Mouse (Mus musculus) cerebellum, postnatal 25 days (tissue): ENCODE results near the gene Sdc4.

ENCODE experiments used
- DNase-seq, 2 experiments: peaks; one replicate each; pipeline ENCODE4 v3.0.0; 2021; ENCODE audit warnings: mixed read lengths in 2 of 2

The Sdc4 gene

DNA sequence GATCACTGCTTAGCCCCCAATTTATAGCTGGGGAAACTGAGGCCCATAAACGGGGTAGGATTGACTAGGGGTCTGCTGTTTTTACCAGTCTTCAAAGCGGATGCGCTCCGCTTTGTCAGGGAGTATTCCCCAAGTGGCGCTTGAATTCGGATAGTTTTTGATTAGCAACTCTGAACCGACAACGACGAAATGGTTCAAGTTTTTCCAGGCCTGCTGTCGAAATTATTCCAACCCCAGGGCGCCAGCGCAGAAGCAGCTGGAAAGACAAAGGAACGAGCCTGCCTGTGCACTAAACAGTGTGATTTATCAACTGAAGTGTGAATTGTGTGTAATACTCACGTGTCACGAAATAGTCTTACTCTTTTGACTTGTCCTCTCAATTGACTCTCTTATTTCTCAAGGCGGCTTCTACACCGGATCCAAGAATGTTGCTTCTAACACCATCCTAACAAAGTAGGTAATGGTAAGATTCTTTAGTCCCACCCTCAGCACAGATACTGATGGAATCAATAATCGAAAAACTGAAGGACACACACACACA is at the start of gene Sdc4:
Gene Sdc4, minus strand, starts transcription at position 428 of the 541 bp plus-strand sequence.
- DNase-seq: no peak

- DNase-seq: peak; percentile 78 to 88
Measured at GRCm38 (mm10) chr2:164487812-164488211, 44.1 kb upstream of the Sdc4 start.

- DNase-seq: no peak
Measured at GRCm38 (mm10) chr2:164487115-164487527, 43.4 kb upstream of the Sdc4 start.

- peak; percentile 84 to 89 for DNase-seq
Measured at GRCm38 (mm10) chr2:164486258-164487114, 42.8 kb upstream of the Sdc4 start.

DNA sequence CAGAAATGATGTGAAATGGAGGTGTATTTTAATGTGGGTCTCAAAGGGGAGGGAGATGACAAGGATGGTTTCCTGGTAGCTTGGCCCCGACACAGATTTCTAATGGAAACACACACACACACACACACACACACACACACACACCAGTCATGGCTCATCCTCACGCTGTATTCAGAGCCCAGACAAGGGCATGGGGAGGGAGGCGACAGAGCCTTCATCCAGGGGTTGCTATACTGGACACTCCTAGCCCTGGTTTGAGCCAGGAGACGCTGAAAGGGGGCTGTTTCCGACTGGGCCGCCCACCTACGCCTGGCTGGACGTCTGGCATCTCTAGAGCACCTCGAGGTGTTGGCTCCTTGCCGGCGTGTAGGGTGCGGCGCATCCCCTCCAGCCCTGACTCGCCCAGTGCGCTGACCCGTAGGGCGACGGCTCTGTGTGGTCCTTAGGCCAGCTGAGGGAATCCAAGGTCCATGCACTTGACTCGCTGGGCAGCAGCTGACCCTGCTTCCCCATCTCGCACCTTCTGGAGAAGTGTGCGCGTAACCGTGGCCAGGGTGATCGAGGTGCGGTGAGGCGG is 42.1 kb upstream of the Sdc4 start, which contains the start of gene Dbndd2:
Gene Dbndd2, plus strand, starts transcription at position 426 of the 577 bp plus-strand sequence.
- no peak for DNase-seq

DNA sequence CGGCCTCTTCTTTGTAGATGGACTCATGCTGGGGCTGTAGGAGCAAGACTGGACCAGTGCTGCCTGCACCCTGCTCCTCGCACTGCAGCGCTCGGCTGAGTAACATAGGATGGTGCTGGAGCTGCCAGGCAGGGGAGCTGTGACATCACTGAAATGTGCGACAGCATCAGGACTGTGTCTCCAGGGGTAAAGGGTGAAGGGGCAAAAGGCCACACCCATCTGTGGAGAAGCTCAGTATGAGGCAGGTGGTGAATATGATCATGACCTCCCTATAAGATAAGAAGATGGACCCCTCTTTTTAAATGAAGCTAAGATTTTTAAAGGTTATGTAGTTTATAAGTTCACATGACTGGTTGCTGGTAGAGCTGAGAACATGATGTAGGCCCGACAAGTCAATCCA is 29.9 kb upstream of the Sdc4 start, which contains the start of gene Trp53tg5:
Gene Trp53tg5, minus strand, starts transcription at position 101 of the 400 bp plus-strand sequence.
- no peak for DNase-seq

- DNase-seq: peak; percentile 48 to 74
Measured at GRCm38 (mm10) chr2:164470254-164470653, 26.6 kb upstream of the Sdc4 start.

DNA sequence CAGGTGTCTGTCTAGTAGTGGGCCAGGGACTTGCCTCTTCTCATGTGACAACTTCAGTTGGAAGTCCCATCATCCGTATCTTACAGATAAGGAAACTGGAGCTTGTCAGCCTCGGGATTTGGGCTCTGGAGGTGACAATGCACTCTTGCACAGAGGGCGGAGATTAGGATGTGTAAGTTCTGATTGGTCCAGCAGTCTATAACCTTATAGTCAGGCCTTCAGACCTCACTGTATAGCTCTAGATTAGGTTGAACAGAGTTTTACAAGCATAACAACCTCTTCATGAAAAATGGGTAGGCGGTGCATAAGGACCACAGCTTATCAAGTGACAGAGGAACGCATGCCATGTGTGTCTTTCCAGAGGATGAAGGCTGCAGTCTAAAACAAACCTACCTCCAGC is 23.1 kb upstream of the Sdc4 start:
- DNase-seq: no peak

DNA sequence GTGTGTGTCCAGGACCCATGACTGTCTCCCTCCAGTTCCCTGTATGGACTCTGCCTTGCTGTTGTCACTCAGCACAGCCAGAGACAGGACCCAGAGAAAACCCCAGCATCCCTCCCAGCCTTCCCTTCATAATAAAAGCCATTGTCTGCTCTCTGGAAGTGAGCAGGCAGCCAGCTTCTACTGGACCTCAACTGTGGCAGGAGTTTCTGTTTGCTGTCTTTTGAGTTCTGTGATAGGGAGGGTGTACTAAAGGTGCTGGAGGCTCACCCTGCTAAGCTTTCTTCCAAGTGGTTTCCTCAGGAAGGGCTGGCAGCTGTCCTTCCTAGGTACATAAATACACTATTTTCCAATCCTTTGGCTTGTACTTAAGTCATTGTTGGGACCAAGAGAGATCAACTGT is 21.5 kb upstream of the Sdc4 start:
- DNase-seq: no peak

- peak; percentile 96 for DNase-seq
Measured at GRCm38 (mm10) chr2:164460745-164461551, 17.3 kb upstream of the Sdc4 start, which contains the start of gene Gm20458. Gene Gm20458 (plus strand): TSS chr2:164460967.

DNA sequence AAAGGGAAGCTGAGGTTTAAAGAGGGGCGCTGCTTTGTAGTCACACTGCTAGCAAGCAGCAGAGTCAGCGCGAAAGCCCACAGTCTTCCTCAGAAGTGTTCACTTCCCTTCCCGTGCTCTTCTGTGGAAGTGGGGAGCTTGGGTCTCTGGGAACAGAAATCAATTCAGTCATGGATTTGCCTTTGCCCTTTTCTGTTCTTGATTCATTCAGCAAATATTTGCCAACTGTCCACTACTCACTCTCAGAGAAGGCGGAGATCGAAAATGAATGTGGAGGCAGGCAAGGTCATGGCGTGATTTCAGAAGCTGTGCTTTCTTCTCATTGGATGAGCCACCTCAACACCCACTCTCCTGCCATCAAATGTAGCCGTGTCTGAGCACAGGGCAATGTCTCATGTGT is 14.8 kb upstream of the Sdc4 start:
- no peak for DNase-seq

- no peak for DNase-seq
Measured at GRCm38 (mm10) chr2:164457942-164458341, 14.3 kb upstream of the Sdc4 start.

DNA sequence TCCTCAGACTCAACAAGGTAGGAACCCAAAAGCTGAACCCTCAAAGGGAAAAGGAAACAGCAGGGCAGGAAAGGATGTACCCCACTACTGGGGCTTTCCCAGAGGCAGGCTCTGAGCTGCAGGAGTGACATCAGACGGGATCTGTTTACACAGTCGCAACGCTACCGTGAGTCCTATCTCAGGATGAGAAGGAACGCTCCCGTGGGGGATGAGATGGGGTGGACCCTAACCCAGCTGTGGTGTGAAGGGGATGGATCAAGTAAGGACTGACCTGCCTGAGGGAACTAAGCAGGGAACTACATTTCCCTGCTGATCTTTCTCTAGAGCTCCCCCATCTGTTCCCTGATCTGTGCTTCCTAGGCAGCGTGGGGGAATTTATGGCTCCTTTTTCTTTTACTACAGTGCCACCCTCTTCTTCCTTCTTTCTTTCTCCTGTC is 13.2 kb upstream of the Sdc4 start, which contains the start of gene Sys1:
Gene Sys1, plus strand, starts transcription at position 101 of the 437 bp plus-strand sequence.
- DNase-seq: no peak

GRCm38 (mm10) chr2:164456413-164456812 is 12.7 kb upstream of the Sdc4 start:
- DNase-seq: no peak

DNA sequence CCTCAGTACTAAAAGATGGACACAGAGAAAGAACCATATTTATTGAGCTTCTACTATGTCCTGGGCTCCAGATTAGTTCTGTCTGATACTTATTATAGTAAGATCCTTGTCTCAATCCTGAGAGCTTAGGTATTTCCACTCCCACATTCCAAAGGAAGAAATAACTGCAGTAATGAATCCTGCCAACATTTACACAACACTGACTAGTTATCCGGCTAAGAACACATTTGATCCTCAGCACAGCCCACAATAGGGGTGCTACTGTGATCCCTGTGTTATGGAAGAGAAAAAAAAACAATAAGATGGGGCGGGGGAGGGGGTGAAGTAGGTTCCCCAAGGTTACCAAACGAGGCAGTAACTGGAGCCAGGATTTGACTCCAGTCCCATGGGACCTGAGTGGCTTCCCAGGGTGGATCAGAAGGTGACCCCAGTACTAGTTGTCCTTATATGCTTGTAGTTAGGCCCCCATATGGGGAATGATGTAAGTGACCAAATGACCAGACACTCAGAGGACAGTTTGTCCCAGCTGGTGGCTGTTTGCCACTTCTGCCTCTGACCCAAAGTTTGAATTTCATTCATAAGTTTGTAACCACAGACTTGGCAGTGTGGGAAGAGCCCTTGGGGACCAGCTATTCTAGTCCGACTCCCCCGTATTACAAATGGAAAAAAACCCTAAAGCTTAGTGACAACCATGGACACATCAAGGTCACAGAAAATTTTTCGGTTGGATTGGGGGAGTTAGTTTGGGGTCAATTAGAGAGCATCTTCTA is 11.9 kb upstream of the Sdc4 start:
- no peak for DNase-seq

- DNase-seq: no peak
Measured at GRCm38 (mm10) chr2:164454846-164455245, 11.2 kb upstream of the Sdc4 start.

DNA sequence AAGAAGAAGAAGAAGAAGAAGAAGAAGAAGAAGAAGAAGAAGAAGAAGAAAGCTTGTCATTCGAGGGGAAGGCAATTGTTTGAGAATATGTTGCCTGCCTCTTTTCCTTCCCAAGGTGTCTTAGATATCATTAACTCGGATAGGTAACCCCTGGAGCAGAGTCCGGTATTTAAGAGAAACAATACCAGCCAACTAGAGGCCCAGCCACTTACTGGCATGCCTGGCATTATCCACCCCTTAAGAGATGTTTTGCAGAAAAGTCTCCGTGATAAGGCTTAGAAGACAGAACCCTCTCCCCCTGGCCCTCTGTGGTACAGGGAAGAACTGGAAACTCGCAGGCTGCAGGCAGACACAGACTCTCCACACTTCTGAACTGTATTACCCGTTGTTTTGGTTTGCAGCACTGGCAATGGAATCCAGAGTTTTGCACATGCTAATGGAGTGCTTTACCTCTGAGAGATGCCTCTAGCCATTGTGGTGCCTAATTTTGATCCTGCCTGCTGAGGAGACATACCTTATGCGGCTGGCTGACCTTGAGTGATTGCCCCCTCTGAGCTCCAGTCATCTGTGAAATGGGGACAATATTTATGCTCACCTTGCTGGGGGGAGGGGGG is 10.3 kb upstream of the Sdc4 start:
- DNase-seq: no peak

DNA sequence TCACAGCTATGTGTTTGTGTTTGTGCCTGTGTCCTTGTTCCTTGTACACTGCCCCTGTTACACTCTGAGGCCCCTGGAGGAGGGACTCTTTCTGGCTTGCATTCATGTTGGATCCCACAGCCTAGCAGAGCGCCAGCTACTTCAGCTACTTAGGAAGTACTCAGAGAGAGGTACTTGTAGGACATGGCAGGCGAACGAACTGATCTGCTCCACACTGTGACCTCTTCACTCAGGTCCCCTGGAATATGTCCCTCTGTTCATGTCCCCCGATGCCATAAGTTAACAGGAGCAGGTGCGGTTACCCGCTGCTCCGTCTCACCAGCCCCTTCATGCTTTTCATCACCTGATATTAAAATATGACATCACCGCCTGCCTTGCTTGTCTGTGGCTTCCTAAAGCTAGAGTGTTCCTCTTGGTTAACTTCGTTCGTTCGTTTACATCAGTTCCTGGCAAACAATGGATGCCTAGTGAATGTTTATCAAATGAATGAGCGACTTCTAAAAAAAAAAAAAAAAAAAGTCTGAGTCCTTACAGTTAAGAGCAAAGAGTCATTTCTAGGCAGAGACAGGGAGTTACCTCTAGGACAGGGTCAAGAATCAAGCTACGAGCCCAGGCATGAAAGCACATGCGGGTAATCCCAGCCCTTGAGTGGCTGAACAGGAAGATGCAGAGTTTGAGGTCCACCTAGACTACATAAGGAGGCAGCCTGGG is 9.5 kb upstream of the Sdc4 start:
- no peak for DNase-seq

DNA sequence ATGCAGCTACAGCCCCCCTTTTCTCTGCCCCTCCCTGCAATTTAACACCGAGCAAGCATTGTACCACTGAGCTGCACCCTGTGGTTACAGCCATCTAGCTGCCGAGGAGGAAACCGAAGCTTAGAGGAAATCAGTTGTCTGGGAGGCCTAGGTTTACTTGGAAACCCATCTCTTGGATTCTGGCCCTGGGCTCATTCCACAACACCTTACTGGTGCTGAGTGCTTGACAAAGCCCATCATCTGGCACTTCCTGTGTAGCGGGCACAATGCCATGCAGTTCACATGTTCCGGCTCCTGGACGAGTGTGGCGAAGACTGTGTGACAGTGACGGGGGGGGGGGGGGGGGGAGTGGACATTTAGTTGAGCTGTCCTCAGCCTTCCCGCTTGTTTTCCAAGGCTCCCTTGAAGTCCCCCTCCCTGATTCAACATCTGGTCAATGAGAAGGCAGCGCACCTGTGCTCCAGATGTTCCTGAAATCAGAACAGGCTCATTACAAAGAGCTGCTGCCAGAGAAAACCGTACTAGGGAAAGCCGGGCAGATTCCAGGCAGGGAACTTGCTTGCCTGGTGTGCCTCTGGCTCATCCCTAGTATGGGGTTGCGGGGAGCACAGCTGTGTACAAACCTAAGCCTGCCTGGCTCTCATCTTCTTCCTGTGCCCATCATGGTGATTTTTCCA is 8.5 kb upstream of the Sdc4 start:
- DNase-seq: no peak
